ENCODE assay signal across 8 mouse cellular contexts in genomic region chr2:73047061-73047741, GRCm38 (mm10).
DNase-seq lines count a peak whose midpoint lies in the region; ATAC-seq lines count a peak whose summit lies in the region.

No protein-coding gene starts in this region.

- no peak overlapping the region for H3K9ac ChIP-seq in heart, embryonic 11.5 days (ENCODE audit: low read depth, low read length)
- no peak overlapping the region for H3K9ac ChIP-seq in embryonic facial prominence, embryonic 12.5 days
- no peak overlapping the region for H3K9ac ChIP-seq in liver, embryonic 13.5 days
- no peak overlapping the region for H3K9ac ChIP-seq in stomach, embryonic 15.5 days
- H3K9ac ChIP-seq in midbrain, embryonic 16.5 days (ENCODE audit: low read depth, low read length) = no peak overlapping the region

- intact Hi-C loops in heart, postnatal 36 days (cut with DNase I) = loop anchor here (2.0 to 5.0 kb wide), 2 partner anchors 42 to 65 kb away; partner anchors contain the start of gene Sp3

- no peak overlapping the region for H3K4me2 ChIP-seq in heart, embryonic 11.5 days
- peak overlapping the region; percentile 33 for H3K4me2 ChIP-seq in embryonic facial prominence, embryonic 12.5 days (replicated peaks)
- no peak overlapping the region for H3K4me2 ChIP-seq in liver, embryonic 13.5 days
- peak overlapping the region; percentile 29 for H3K4me2 ChIP-seq in stomach, embryonic 15.5 days
- no peak overlapping the region for H3K4me2 ChIP-seq in midbrain, embryonic 16.5 days (ENCODE audit: low read length)

- no peaks in the 10 kb centered on the region for H3K27me3 ChIP-seq in heart, embryonic 11.5 days (ENCODE audit: control insufficient read depth, insufficient read depth, low read length)
- H3K27me3 ChIP-seq in embryonic facial prominence, embryonic 12.5 days = no peaks in the 10 kb centered on the region
- H3K27me3 ChIP-seq in liver, embryonic 13.5 days = peaks cover 2% of the 10 kb centered on the region; the same call in 1 of the 2 replicates
- no peaks in the 10 kb centered on the region for H3K27me3 ChIP-seq in stomach, embryonic 15.5 days (replicated peaks)
- no peaks in the 10 kb centered on the region for H3K27me3 ChIP-seq in midbrain, embryonic 16.5 days (ENCODE audit: control insufficient read depth, insufficient read depth, low read depth, low read length)

- H3K4me3 ChIP-seq in heart, embryonic 11.5 days (ENCODE audit: low read depth, low read length) = no peak overlapping the region
- H3K4me3 ChIP-seq in embryonic facial prominence, embryonic 12.5 days = no peak overlapping the region
- no peak overlapping the region for H3K4me3 ChIP-seq in liver, embryonic 13.5 days (replicated peaks)
- no peak overlapping the region for H3K4me3 ChIP-seq in stomach, embryonic 15.5 days (replicated peaks)
- no peak overlapping the region for H3K4me3 ChIP-seq in midbrain, embryonic 16.5 days (ENCODE audit: low read depth, low read length)

- H3K36me3 ChIP-seq in heart, embryonic 11.5 days (ENCODE audit: control insufficient read depth, insufficient read depth, low read length) = no peaks in the 10 kb centered on the region
- H3K36me3 ChIP-seq in embryonic facial prominence, embryonic 12.5 days = no peaks in the 10 kb centered on the region
- no peaks in the 10 kb centered on the region for H3K36me3 ChIP-seq in liver, embryonic 13.5 days
- H3K36me3 ChIP-seq in stomach, embryonic 15.5 days = no peaks in the 10 kb centered on the region
- no peaks in the 10 kb centered on the region for H3K36me3 ChIP-seq in midbrain, embryonic 16.5 days (ENCODE audit: control insufficient read depth, insufficient read depth, low read length)

- H3K9me3 ChIP-seq in heart, embryonic 11.5 days (replicated peaks; ENCODE audit: control insufficient read depth, low read length) = no peaks in the 10 kb centered on the region
- no peaks in the 10 kb centered on the region for H3K9me3 ChIP-seq in embryonic facial prominence, embryonic 12.5 days
- H3K9me3 ChIP-seq in liver, embryonic 13.5 days (replicated peaks) = no peaks in the 10 kb centered on the region
- no peaks in the 10 kb centered on the region for H3K9me3 ChIP-seq in stomach, embryonic 15.5 days
- no peaks in the 10 kb centered on the region for H3K9me3 ChIP-seq in midbrain, embryonic 16.5 days (replicated peaks; ENCODE audit: control insufficient read depth, low read length, poor library complexity, severe bottlenecking)

- no peak overlapping the region for H3K27ac ChIP-seq in heart, embryonic 11.5 days (ENCODE audit: low read depth, low read length)
- peak overlapping the region; percentile 90 for H3K27ac ChIP-seq in embryonic facial prominence, embryonic 12.5 days
- H3K27ac ChIP-seq in liver, embryonic 13.5 days = 0 out of 2 replicates have a peak overlapping the region, but pooled peaks have one; percentile 20
- peak overlapping the region; percentile 84 for H3K27ac ChIP-seq in stomach, embryonic 15.5 days
- H3K27ac ChIP-seq in midbrain, embryonic 16.5 days (ENCODE audit: low read length) = no peak overlapping the region

- peak; percentile 99 for DNase-seq in heart, adult 11 months
- DNase-seq in heart, postnatal 36 days = peak; percentile 72 to 81
- DNase-seq in liver, embryonic 13.5 days = no peak
- DNase-seq in left cerebral cortex, adult 18-20 months (ENCODE audit: low spot score in 2 of 2) = no peak

- ATAC-seq in heart, embryonic 11.5 days (replicated peaks; ENCODE audit: insufficient number of reproducible peaks, low FRiP score, low TSS enrichment) = no peak
- peak; percentile 88 for ATAC-seq in embryonic facial prominence, embryonic 12.5 days (ENCODE audit: insufficient number of reproducible peaks, insufficient read depth, low FRiP score, low TSS enrichment)
- ATAC-seq in liver, embryonic 13.5 days (ENCODE audit: low read depth) = peak; percentile 62
- ATAC-seq in stomach, embryonic 15.5 days (ENCODE audit: insufficient read depth, low FRiP score, low read depth) = peak; percentile 61; the same call in 1 of the 2 replicates
- ATAC-seq in midbrain, embryonic 16.5 days = no peak

- 69% methylated on average over 24 of the region's 24 CpGs for WGBS in heart, embryonic 11.5 days (ENCODE audit: insufficient replicate concordance)
- WGBS in embryonic facial prominence, embryonic 12.5 days = 30% methylated on average over 24 of the region's 24 CpGs
- WGBS in liver, embryonic 13.5 days (ENCODE audit: insufficient replicate concordance) = 68% methylated on average over 24 of the region's 24 CpGs
- WGBS in stomach, embryonic 15.5 days = 54% methylated on average over 24 of the region's 24 CpGs
- WGBS in midbrain, embryonic 16.5 days = 84% methylated on average over 24 of the region's 24 CpGs

- peaks cover 8% of the 10 kb centered on the region; the same call in 1 of the 2 replicates for H3K4me1 ChIP-seq in heart, embryonic 11.5 days (ENCODE audit: control insufficient read depth, insufficient read depth, low read length)
- peaks cover 29% of the 10 kb centered on the region for H3K4me1 ChIP-seq in embryonic facial prominence, embryonic 12.5 days
- 0 out of 2 replicates have a peak, but pooled peaks cover 5% of the 10 kb centered on the region for H3K4me1 ChIP-seq in liver, embryonic 13.5 days (replicated peaks)
- peaks cover 5% of the 10 kb centered on the region; the same call in 1 of the 2 replicates for H3K4me1 ChIP-seq in stomach, embryonic 15.5 days
- H3K4me1 ChIP-seq in midbrain, embryonic 16.5 days (ENCODE audit: control insufficient read depth, insufficient read depth, low read length) = no peaks in the 10 kb centered on the region

Comparison
In these comparisons a context has a peak if more than half of its experiments do, and no peak if none do; other contexts are left out.
1. DNase-seq: peak in heart, adult 11 months (single experiment) and heart, postnatal 36 days (2 of 2); none in liver, embryonic 13.5 days (single experiment) and left cerebral cortex, adult 18-20 months (0 of 2).
2. ATAC-seq: peak in embryonic facial prominence, embryonic 12.5 days (single experiment), liver, embryonic 13.5 days (single experiment) and stomach, embryonic 15.5 days (single experiment); none in heart, embryonic 11.5 days (single experiment) and midbrain, embryonic 16.5 days (single experiment).
3. H3K27ac ChIP-seq: peak in embryonic facial prominence, embryonic 12.5 days (single experiment), liver, embryonic 13.5 days (single experiment) and stomach, embryonic 15.5 days (single experiment); none in heart, embryonic 11.5 days (single experiment) and midbrain, embryonic 16.5 days (single experiment).
4. H3K4me2 ChIP-seq: peak in embryonic facial prominence, embryonic 12.5 days (single experiment) and stomach, embryonic 15.5 days (single experiment); none in heart, embryonic 11.5 days (single experiment), liver, embryonic 13.5 days (single experiment) and midbrain, embryonic 16.5 days (single experiment).